In the genomic region with DNA sequence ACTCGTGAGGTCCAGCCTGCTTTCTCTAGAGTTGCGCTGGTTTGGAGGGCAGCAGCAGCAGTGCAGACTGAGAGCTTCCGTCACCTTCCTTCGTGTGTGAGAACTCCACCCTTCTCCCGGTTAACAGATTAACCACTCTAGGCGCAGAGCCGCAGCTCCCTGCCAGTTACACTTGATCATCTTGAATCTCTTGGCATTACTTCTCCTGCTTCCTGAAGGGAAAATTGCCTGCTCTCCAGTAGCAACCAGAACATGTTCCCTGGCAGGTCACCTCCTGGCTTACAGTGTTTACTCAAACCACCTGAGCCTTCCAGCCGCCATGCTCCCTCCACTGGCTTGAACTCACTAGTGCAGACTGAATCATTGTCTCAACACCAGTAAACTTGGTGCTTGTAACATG, we compare ENCODE assay signal across 9 mouse cellular contexts.
DNase-seq lines count a peak whose midpoint lies in the region; ATAC-seq and TF ChIP-seq lines count a peak whose summit lies in the region.
"Had no signal": no experiment of that assay in that cellular context is flagged by ENCODE, and none has a peak within 500 bp of the region (broad histone marks: within the 10 kb centered on the region; RNA-seq: fewer than 3 reads in every experiment).

No protein-coding gene starts in this region.

- 25% methylated on average over 8 of the region's 8 CpGs for WGBS in heart, adult 2 months
- WGBS in hindbrain, embryonic 12.5 days = 70% methylated on average over 8 of the region's 8 CpGs
- WGBS in neural tube, embryonic 15.5 days = 68% methylated on average over 8 of the region's 8 CpGs

- 0 out of 2 replicates have a peak, but pooled peaks have one; percentile 34 for TF ChIP-seq EP300 in heart, adult 2 months (IDR thresholded peaks at IDR 0.05; ENCODE audit: insufficient read depth, low read depth, low read length)

- TF ChIP-seq CTCF in heart, adult 2 months (IDR thresholded peaks at IDR 0.05) = peak; percentile 58

- TF ChIP-seq POLR2A in heart, adult 2 months (IDR thresholded peaks at IDR 0.05; ENCODE audit: insufficient read depth, low read depth, low read length) = no peak

- H3K9me3 ChIP-seq in hindbrain, embryonic 12.5 days (replicated peaks) = no peaks in the 10 kb centered on the region
- H3K9me3 ChIP-seq in neural tube, embryonic 15.5 days (replicated peaks) = no peaks in the 10 kb centered on the region

- no peak for ATAC-seq in hindbrain, embryonic 12.5 days (ENCODE audit: low FRiP score)
- ATAC-seq in neural tube, embryonic 15.5 days (ENCODE audit: low FRiP score) = no peak

- H3K27ac ChIP-seq in heart, adult 2 months = no peak overlapping the region; the same call in 1 of the 2 replicates
- H3K27ac ChIP-seq in hindbrain, embryonic 12.5 days = peak overlapping the region; percentile 46
- peak overlapping the region; percentile 56 for H3K27ac ChIP-seq in neural tube, embryonic 15.5 days (replicated peaks)

- H3K4me1 ChIP-seq in heart, adult 2 months (ENCODE audit: control insufficient read depth, insufficient read depth, low read length) = peaks cover 28% of the 10 kb centered on the region
- peaks cover 50% of the 10 kb centered on the region for H3K4me1 ChIP-seq in hindbrain, embryonic 12.5 days
- peaks cover 59% of the 10 kb centered on the region for H3K4me1 ChIP-seq in neural tube, embryonic 15.5 days

- no peak overlapping the region for H3K9ac ChIP-seq in heart, adult 2 months (ENCODE audit: low read depth, low read length)
- no peak overlapping the region; the same call in 1 of the 2 replicates for H3K9ac ChIP-seq in hindbrain, embryonic 12.5 days
- H3K9ac ChIP-seq in neural tube, embryonic 15.5 days (replicated peaks) = 0 out of 2 replicates have a peak overlapping the region, but pooled peaks have one; percentile 2

- peaks cover 8% of the 10 kb centered on the region for H3K79me2 ChIP-seq in heart, adult 2 months (replicated peaks; ENCODE audit: control insufficient read depth, insufficient read depth, low read length)

- no peaks in the 10 kb centered on the region for H3K36me3 ChIP-seq in heart, adult 2 months (ENCODE audit: control insufficient read depth, insufficient read depth, low read length)
- no peaks in the 10 kb centered on the region for H3K36me3 ChIP-seq in hindbrain, embryonic 12.5 days
- H3K36me3 ChIP-seq in neural tube, embryonic 15.5 days = no peaks in the 10 kb centered on the region

- intact Hi-C loops in heart, adult 2 months (cut with DNase I) = loop anchor here (5.0 kb wide), 1 partner anchor 40 kb away; no protein-coding TSS in a partner anchor

- H3K4me3 ChIP-seq in heart, adult 2 months = no peak overlapping the region
- H3K4me3 ChIP-seq in hindbrain, embryonic 12.5 days = no peak overlapping the region
- no peak overlapping the region for H3K4me3 ChIP-seq in neural tube, embryonic 15.5 days (replicated peaks)

- DNase-seq in heart, adult 2 months = no peak
- DNase-seq in heart, postnatal 4 days = no peak
- peak; percentile 27 to 39 for DNase-seq in kidney, postnatal 36 days
- no peak for DNase-seq in layer of hippocampus, adult 11-12 months (ENCODE audit: low spot score)
- DNase-seq in layer of hippocampus, postnatal 25 days (ENCODE audit: extremely low spot score in 1 of 2, low spot score in 1 of 2) = no peak
- no peak for DNase-seq in layer of hippocampus, adult 18-20 months (ENCODE audit: low spot score in 2 of 2)
- DNase-seq: thymus, adult 18-20 months had no signal

- no peak overlapping the region for H3K4me2 ChIP-seq in hindbrain, embryonic 12.5 days (replicated peaks)
- H3K4me2 ChIP-seq in neural tube, embryonic 15.5 days = no peak overlapping the region

- H3K27me3 ChIP-seq in heart, adult 2 months (ENCODE audit: control insufficient read depth, insufficient read depth, low read length) = no peaks in the 10 kb centered on the region
- no peaks in the 10 kb centered on the region for H3K27me3 ChIP-seq in hindbrain, embryonic 12.5 days
- no peaks in the 10 kb centered on the region for H3K27me3 ChIP-seq in neural tube, embryonic 15.5 days (replicated peaks)

Comparison
In these comparisons a context has a peak if more than half of its experiments do, and no peak if none do; other contexts are left out.
1. DNase-seq: peak in kidney, postnatal 36 days (2 of 2); none in heart, adult 2 months (0 of 2), heart, postnatal 4 days (single experiment), layer of hippocampus, adult 11-12 months (single experiment), layer of hippocampus, postnatal 25 days (0 of 2) and layer of hippocampus, adult 18-20 months (0 of 2).